In the genomic region with DNA sequence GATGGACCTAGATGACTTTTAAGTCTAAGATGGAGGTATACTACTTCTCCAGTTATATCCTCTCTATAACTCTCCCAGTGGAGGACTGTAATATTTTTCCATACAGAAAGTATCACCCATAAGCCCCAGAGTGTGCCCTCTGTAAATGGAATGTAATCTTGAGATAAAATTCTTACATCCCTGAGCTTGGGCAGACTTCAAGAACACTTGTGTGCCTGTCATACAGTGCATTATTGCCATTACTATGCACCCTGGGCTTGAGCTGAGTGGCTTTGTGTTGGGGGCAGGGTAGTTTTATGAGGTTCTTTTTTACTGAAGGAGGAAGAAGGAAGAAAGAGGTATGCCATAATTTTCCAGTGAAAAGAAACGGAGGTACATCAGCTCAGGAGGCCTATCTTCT, we compare ENCODE assay signal across 35 mouse cellular contexts.
"Had no signal": no experiment of that assay in that cellular context is flagged by ENCODE, and none has a peak within 500 bp of the region (broad histone marks: within the 10 kb centered on the region; RNA-seq: fewer than 3 reads in every experiment).

No protein-coding gene starts in this region.

- H3K4me3 ChIP-seq: heart, embryonic 10.5 days; heart, embryonic 12.5 days; heart, embryonic 13.5 days; heart, embryonic 15.5 days; hindbrain, embryonic 10.5 days; hindbrain, embryonic 12.5 days; hindbrain, embryonic 13.5 days; hindbrain, embryonic 15.5 days; intestine, embryonic 15.5 days; kidney, embryonic 15.5 days; layer of hippocampus, adult 2 months had no signal

- H3K4me2 ChIP-seq: heart, embryonic 11.5 days; heart, embryonic 12.5 days; heart, embryonic 13.5 days; heart, embryonic 15.5 days; hindbrain, embryonic 12.5 days; hindbrain, embryonic 13.5 days; hindbrain, embryonic 14.5 days; hindbrain, embryonic 15.5 days; intestine, embryonic 15.5 days; kidney, embryonic 15.5 days had no signal

- H3K36me3 ChIP-seq: heart, embryonic 10.5 days; heart, embryonic 12.5 days; heart, embryonic 13.5 days; heart, embryonic 15.5 days; hindbrain, embryonic 10.5 days; hindbrain, embryonic 12.5 days; hindbrain, embryonic 13.5 days; hindbrain, embryonic 15.5 days; intestine, embryonic 15.5 days; kidney, embryonic 15.5 days had no signal

- DNase-seq: heart, postnatal 10 days; heart, postnatal 14 days; heart, postnatal 36 days; heart, postnatal 4 days; kidney, adult 11 months; kidney, adult 18-20 months; kidney, adult 2 months; kidney, adult 8-10 months; kidney, adult 9 months; kidney, postnatal 10 days; kidney, postnatal 14 days; kidney, postnatal 25 days; kidney, postnatal 36 days; kidney, postnatal 4 days; layer of hippocampus, adult 9-11 months; layer of hippocampus, postnatal 36 days had no signal

- H3K9ac ChIP-seq: heart, embryonic 12.5 days; heart, embryonic 13.5 days; heart, embryonic 15.5 days; hindbrain, embryonic 12.5 days; hindbrain, embryonic 13.5 days; hindbrain, embryonic 14.5 days; hindbrain, embryonic 15.5 days; intestine, embryonic 15.5 days; kidney, embryonic 15.5 days had no signal

- ATAC-seq: hindbrain, embryonic 16.5 days; hindbrain, postnatal 0 days; inflammation-experienced regulatory T-cells, adult 6 months; intestine, embryonic 15.5 days; intestine, embryonic 16.5 days; intestine, postnatal 0 days had no signal

- H3K27ac ChIP-seq: heart, embryonic 10.5 days; heart, embryonic 13.5 days; heart, embryonic 15.5 days; hindbrain, embryonic 10.5 days; hindbrain, embryonic 12.5 days; hindbrain, embryonic 13.5 days; hindbrain, embryonic 14.5 days; hindbrain, embryonic 15.5 days; hindbrain, postnatal 0 days; intestine, embryonic 15.5 days; kidney, embryonic 15.5 days; kidney, postnatal 0 days; layer of hippocampus, adult 2 months had no signal

- H3K27me3 ChIP-seq: heart, embryonic 12.5 days; heart, embryonic 13.5 days; heart, embryonic 15.5 days; hindbrain, embryonic 12.5 days; hindbrain, embryonic 13.5 days; hindbrain, embryonic 15.5 days; intestine, embryonic 15.5 days; kidney, embryonic 15.5 days had no signal

- H3K4me1 ChIP-seq: heart, embryonic 10.5 days; heart, embryonic 12.5 days; heart, embryonic 13.5 days; heart, embryonic 15.5 days; hindbrain, embryonic 10.5 days; hindbrain, embryonic 12.5 days; hindbrain, embryonic 13.5 days; hindbrain, embryonic 15.5 days; intestine, embryonic 15.5 days; kidney, embryonic 15.5 days had no signal

- H3K9me3 ChIP-seq: heart, embryonic 10.5 days; heart, embryonic 12.5 days; heart, embryonic 15.5 days; hindbrain, embryonic 10.5 days; hindbrain, embryonic 12.5 days; hindbrain, embryonic 13.5 days; hindbrain, embryonic 15.5 days; intestine, embryonic 15.5 days; kidney, embryonic 15.5 days had no signal
